Mouse (Mus musculus) cerebellum, postnatal 36 days (tissue): ENCODE data around the gene Apoa2.

Source experiments
- DNase-seq, 2 experiments: peaks; one replicate each; pipeline ENCODE4 v3.0.0; 2021 to 2022; ENCODE audit warnings: mixed read lengths in 2 of 2

Gene Apoa2

GRCm38 (mm10) chr1:171262594-171263130 lies 37.8 kb downstream of the Apoa2 start:
- DNase-seq = peak in 1 of 2 experiments; percentile 42

GRCm38 (mm10) chr1:171263185-171263611 lies 38.3 kb downstream of the Apoa2 start:
- no peak for DNase-seq

GRCm38 (mm10) chr1:171263666-171264461 lies 39.0 kb downstream of the Apoa2 start:
- no peak for DNase-seq

- DNase-seq = no peak
Observed at GRCm38 (mm10) chr1:171265971-171266744, 41.3 kb downstream of the Apoa2 start.

- DNase-seq = no peak
Observed at GRCm38 (mm10) chr1:171268341-171268740, 43.5 kb downstream of the Apoa2 start.

GRCm38 (mm10) chr1:171269848-171270572 lies 45.2 kb downstream of the Apoa2 start, which contains the start of gene B4galt3:
Gene B4galt3 (plus strand): TSS chr1:171270328.
- DNase-seq = peak; percentile 98 to 99

- DNase-seq = peak in 1 of 2 experiments; percentile 40
Observed at GRCm38 (mm10) chr1:171270573-171270900, 45.7 kb downstream of the Apoa2 start.

GRCm38 (mm10) chr1:171271196-171271595 lies 46.3 kb downstream of the Apoa2 start:
- DNase-seq = no peak

GRCm38 (mm10) chr1:171271622-171272021 lies 46.8 kb downstream of the Apoa2 start:
- no peak for DNase-seq

- no peak for DNase-seq
Observed at GRCm38 (mm10) chr1:171272086-171272485, 47.2 kb downstream of the Apoa2 start.

- DNase-seq = no peak
Observed at GRCm38 (mm10) chr1:171274171-171274570, 49.3 kb downstream of the Apoa2 start.

GRCm38 (mm10) chr1:171275144-171275734 lies 50.4 kb downstream of the Apoa2 start:
- no peak for DNase-seq
